Mouse (Mus musculus): ENCODE measurements around the gene Stk17b.

- TF ChIP-seq POLR2A (IDR thresholded peaks at IDR 0.05; ENCODE audit: extremely low read depth, insufficient read depth, low read length) (no peak), CTCF (IDR thresholded peaks at IDR 0.05; ENCODE audit: extremely low read depth, insufficient read depth, low read length) (no peak)
These were observed 6.3 kb upstream of the Stk17b start for GRCm38 (mm10) chr1:53791343-53791742.
